Mouse (Mus musculus) forebrain, embryonic 16.5 days (tissue): Measurements from ENCODE around the gene Polm. TPM values are rescaled to one million over a fixed set of nuclear protein-coding genes. Genes with fewer than 3 reads are reported as not detected.
A peak's percentile ranks its signal among the peaks of the same experiment; 100 is the strongest.

Source experiments
- ATAC-seq: fragments of 200-750 bp; cut with Nextera tagmentation; 2 replicates; pipeline ENCODE4 v1.8.0; 2017; ENCODE audit warnings: mild to moderate bottlenecking, moderate library complexity
- H3K27ac ChIP-seq: fragments of 300-500 bp; sonication (generic); 2 replicates; pipeline ENCODE4 v1.5.1; 2014; ENCODE audit warnings: low read length, control low read depth
- H3K27me3 ChIP-seq: fragments of 300-500 bp; sonication (generic); replicated peaks from 2 replicates; pipeline ENCODE4 v1.6.1; 2014; ENCODE audit warnings: low read length; ENCODE audit not compliant: control insufficient read depth, insufficient read depth
- H3K36me3 ChIP-seq: fragments of 300-500 bp; sonication (generic); 2 replicates; pipeline ENCODE4 v1.6.1; 2014; ENCODE audit not compliant: control insufficient read depth, insufficient read depth
- H3K4me1 ChIP-seq: fragments of 300-500 bp; sonication (generic); replicated peaks from 2 replicates; pipeline ENCODE4 v1.6.1; 2014; ENCODE audit warnings: low read length; ENCODE audit not compliant: control insufficient read depth, insufficient read depth
- H3K4me2 ChIP-seq: fragments of 300-500 bp; sonication (generic); 2 replicates; pipeline ENCODE4 v1.6.1; 2014; ENCODE audit warnings: mild to moderate bottlenecking, low read length, control low read depth
- H3K4me3 ChIP-seq: fragments of 300-500 bp; sonication (generic); replicated peaks from 2 replicates; pipeline ENCODE4 v1.5.1; 2014; ENCODE audit warnings: mild to moderate bottlenecking, low read length, control low read depth
- H3K9ac ChIP-seq: fragments of 300-500 bp; sonication (generic); replicated peaks from 2 replicates; pipeline ENCODE4 v1.6.1; 2014; ENCODE audit warnings: low read depth, low read length, control low read depth
- H3K9me3 ChIP-seq: fragments of 300-500 bp; sonication (generic); 2 replicates; pipeline ENCODE4 v1.6.1; 2016; ENCODE audit warnings: low read length; ENCODE audit not compliant: control insufficient read depth
- WGBS: fragments of 180-500 bp; shearing (Covaris S2); extraction: QIAGEN DNeasy Blood & Tissue Kit; methylation state at CpG from one replicate; pipeline ENCODE4 v1.1.7; 2014; 5-methylcytosine and 5-hydroxymethylcytosine counted together
- polyA plus RNA-seq: library from polyadenylated mRNA; unstranded; fragments of >200 nt; fragmentation: Nextera tagmentation; extraction: Ambion mirVana; gene quantifications from 2 replicates; pipeline ENCODE4 v1.2.1, GENCODE M21; 2015

The Polm gene
- polyA plus RNA-seq, 1 experiment from 2014 or later = 8.8 TPM

DNA sequence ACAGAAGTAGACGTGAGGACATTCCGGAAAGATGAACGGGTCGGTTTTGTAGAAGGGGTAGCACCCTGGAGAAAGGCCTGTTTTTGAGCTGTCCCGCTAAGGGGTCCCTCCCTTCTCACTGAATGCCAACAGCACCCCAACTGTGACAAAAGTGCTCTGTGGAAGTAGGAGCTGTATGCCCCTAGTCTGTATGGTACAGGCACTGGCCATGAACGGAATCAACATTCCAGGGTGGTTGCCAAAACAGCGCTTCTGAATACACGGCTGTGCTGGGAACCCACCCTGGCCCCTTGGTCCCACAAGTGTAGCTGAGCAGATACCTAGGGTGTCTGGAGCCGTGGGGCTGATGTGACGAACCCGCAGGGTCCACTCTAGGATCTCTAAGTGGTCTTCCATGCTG, 34.9 kb upstream of the Polm start:
- no peak for ATAC-seq
- Histone ChIP-seq H3K4me3 (no peak overlapping the region), H3K9me3 (no peaks in the 10 kb centered on the region), H3K9ac (no peak overlapping the region), H3K27ac (no peak overlapping the region), H3K36me3 (peaks cover 14% of the 10 kb centered on the region), H3K27me3 (no peaks in the 10 kb centered on the region), H3K4me1 (peaks cover 17% of the 10 kb centered on the region), H3K4me2 (no peak overlapping the region)
- WGBS = 95% methylated on average over 11 of the region's 11 CpGs

GRCm38 (mm10) chr11:5870069-5870468, 32.3 kb upstream of the Polm start:
- Histone ChIP-seq H3K4me1 (no peaks in the 10 kb centered on the region), H3K27me3 (no peaks in the 10 kb centered on the region), H3K4me3 (no peak overlapping the region), H3K36me3 (peaks cover 14% of the 10 kb centered on the region), H3K9ac (no peak overlapping the region), H3K27ac (no peak overlapping the region), H3K9me3 (no peaks in the 10 kb centered on the region), H3K4me2 (no peak overlapping the region)
- WGBS = 88% methylated on average over 16 of the region's 16 CpGs
- ATAC-seq = no peak

DNA sequence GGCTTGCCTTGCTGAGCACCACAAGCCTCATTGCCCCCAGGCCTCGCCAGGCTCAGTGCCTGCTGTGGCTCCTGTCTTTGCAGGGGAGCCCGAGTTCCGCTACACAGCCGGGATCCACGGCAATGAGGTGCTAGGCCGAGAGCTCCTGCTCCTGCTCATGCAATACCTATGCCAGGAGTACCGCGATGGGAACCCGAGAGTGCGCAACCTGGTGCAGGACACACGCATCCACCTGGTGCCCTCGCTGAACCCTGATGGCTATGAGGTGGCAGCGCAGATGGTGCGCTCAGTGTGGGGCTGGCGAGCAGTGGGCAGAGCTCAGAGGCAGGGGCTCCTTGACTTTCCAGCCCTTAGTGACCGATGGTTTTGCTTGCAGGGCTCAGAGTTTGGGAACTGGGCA, 31.5 kb upstream of the Polm start:
- no peaks in the 10 kb centered on the region for H3K27me3 ChIP-seq
- no peak overlapping the region for H3K27ac ChIP-seq
- no peaks in the 10 kb centered on the region for H3K4me1 ChIP-seq
- 90% methylated on average over 16 of the region's 16 CpGs for WGBS
- no peak overlapping the region for H3K9ac ChIP-seq
- H3K4me3 ChIP-seq = no peak overlapping the region
- no peak for ATAC-seq
- no peaks in the 10 kb centered on the region for H3K9me3 ChIP-seq
- H3K36me3 ChIP-seq = peaks cover 14% of the 10 kb centered on the region
- H3K4me2 ChIP-seq = no peak overlapping the region

DNA sequence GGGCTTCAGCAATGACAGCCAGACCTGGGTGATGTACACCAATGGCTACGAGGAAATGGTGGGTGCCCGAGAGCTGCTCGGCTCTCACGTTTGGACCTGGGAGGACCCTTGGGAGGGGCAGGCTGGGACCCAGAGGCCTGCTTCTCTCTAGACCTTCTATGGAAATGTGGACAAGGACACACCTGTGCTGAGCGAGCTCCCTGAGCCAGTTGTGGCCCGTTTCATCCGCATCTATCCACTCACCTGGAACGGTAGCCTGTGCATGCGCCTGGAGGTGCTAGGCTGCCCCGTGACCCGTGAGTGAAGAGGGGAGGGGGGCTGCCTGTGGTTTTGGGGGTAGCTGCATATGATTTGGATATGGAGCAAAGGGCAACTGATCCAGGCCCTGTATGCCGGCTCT, 30.5 kb upstream of the Polm start:
- H3K36me3 ChIP-seq = peaks cover 11% of the 10 kb centered on the region; the same call in 1 of the 2 replicates
- no peak overlapping the region for H3K27ac ChIP-seq
- no peaks in the 10 kb centered on the region for H3K4me1 ChIP-seq
- H3K4me2 ChIP-seq = no peak overlapping the region
- ATAC-seq = no peak
- 93% methylated on average over 12 of the region's 12 CpGs for WGBS
- no peaks in the 10 kb centered on the region for H3K9me3 ChIP-seq
- no peak overlapping the region for H3K9ac ChIP-seq
- H3K27me3 ChIP-seq = no peaks in the 10 kb centered on the region
- H3K4me3 ChIP-seq = no peak overlapping the region

DNA sequence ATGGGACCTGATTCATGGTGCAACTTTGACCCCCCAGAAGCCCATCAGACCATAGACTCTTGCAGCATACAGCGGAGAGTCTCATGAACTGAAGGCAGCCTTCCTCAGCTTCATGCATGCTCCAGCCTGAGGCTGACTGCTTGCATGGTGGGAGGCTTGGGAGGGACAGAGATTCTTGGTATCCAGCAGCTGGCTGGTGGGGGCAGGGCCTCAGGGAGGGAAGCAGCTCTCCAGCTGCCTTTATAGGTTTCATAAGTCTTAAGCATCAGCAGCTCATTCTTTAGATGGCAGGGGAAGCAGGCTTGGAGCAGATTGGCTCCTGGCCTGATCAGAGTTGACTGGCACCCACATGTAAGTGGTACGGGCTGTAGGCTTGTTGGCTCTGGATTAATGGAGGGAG, 29.4 kb upstream of the Polm start:
- WGBS = 87% methylated on average over 2 of the region's 2 CpGs
- 0 out of 2 replicates have a peak, but pooled peaks cover 6% of the 10 kb centered on the region for H3K36me3 ChIP-seq
- H3K4me2 ChIP-seq = no peak overlapping the region
- H3K27ac ChIP-seq = no peak overlapping the region
- no peaks in the 10 kb centered on the region for H3K9me3 ChIP-seq
- peaks cover under 1% of the 10 kb centered on the region; the same call in 1 of the 2 replicates for H3K4me1 ChIP-seq
- peaks cover 3% of the 10 kb centered on the region for H3K27me3 ChIP-seq
- no peak overlapping the region for H3K9ac ChIP-seq
- ATAC-seq = no peak
- no peak overlapping the region for H3K4me3 ChIP-seq

GRCm38 (mm10) chr11:5862394-5863105, 24.7 kb upstream of the Polm start:
- Histone ChIP-seq H3K4me3 (peak overlapping the region; percentile 31), H3K27me3 (peaks cover 17% of the 10 kb centered on the region), H3K27ac (no peak overlapping the region), H3K4me2 (peak overlapping the region; percentile 52), H3K9me3 (no peaks in the 10 kb centered on the region), H3K9ac (no peak overlapping the region), H3K36me3 (no peaks in the 10 kb centered on the region), H3K4me1 (peaks cover 12% of the 10 kb centered on the region)
- no peak for ATAC-seq
- 39% methylated on average over 15 of the region's 15 CpGs for WGBS

DNA sequence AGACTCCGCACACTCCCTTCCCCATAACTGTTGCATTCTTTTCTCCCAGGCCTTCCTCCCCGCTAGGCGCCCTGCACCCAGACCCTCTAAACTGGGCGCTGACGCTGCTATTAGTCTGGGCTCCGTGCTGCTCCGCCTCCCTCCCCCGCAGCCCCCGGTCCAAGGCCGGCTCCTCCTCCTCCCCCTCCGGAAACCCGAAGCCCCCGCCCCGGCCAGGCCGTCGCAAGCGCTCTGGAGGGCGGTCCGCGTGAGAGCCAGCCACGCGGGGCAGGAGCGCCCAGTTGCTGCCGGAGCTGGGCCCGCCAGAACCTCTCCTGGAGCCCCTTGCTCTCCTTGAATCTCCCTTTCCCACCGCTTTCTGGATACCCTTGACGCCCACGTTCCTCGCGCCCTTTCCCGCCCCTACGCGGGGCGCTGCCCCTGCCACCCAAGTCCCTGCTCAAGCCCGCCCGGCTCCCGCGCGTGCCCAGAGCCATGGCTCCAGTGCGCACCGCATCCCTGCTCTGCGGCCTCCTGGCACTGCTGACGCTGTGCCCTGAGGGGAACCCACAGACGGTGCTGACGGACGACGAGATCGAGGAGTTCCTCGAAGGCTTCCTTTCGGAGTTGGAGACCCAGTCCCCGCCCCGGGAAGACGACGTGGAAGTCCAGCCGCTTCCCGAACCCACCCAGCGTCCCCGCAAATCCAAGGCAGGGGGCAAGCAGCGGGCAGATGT, 24.0 kb upstream of the Polm start, which contains the start of gene Aebp1:
Aebp1 (plus strand) TSS at position 270 of the 716 bp plus-strand sequence.
- peak within 1 kb of the TSS; percentile 52 for H3K4me2 ChIP-seq
- peak within 1 kb of the TSS; percentile 31 for H3K4me3 ChIP-seq
- ATAC-seq = peak; percentile 50; the same call in 1 of the 2 replicates
- H3K36me3 ChIP-seq = no peaks in the 10 kb centered on the region
- H3K9me3 ChIP-seq = no peaks in the 10 kb centered on the region
- peaks cover 17% of the 10 kb centered on the region for H3K27me3 ChIP-seq
- no peak within 1 kb of the TSS for H3K27ac ChIP-seq
- peaks cover 12% of the 10 kb centered on the region for H3K4me1 ChIP-seq
- H3K9ac ChIP-seq = peak within 1 kb of the TSS; percentile 36
- 3% methylated on average over 52 of the region's 59 CpGs for WGBS

DNA sequence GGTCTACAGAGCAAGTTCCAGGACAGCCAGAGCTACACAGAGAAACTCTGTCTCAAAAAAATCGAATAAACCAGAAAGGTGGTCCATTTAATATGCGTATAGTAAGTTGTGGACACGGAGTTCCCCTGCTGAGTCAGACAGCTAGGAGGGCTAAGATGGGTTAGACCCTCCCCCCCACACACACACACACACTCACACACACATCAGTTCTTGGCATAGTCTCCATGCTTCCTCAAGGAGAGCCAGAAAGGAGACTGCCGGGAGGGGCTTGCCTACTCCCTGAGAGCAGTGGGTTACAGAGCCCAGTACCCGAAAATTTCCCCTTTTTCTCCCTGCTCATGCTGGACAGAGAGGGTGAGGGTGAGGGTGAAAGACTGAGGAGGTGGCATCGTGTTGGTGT, 22.8 kb upstream of the Polm start:
- no peaks in the 10 kb centered on the region for H3K9me3 ChIP-seq
- no peak overlapping the region for H3K4me3 ChIP-seq
- peaks cover 12% of the 10 kb centered on the region for H3K4me1 ChIP-seq
- no peak overlapping the region for H3K27ac ChIP-seq
- WGBS = 61% methylated on average over 6 of the region's 6 CpGs
- H3K36me3 ChIP-seq = no peaks in the 10 kb centered on the region
- H3K9ac ChIP-seq = no peak overlapping the region
- ATAC-seq = no peak
- no peak overlapping the region for H3K4me2 ChIP-seq
- peaks cover 17% of the 10 kb centered on the region for H3K27me3 ChIP-seq

- Histone ChIP-seq H3K4me3 (no peak overlapping the region), H3K9ac (no peak overlapping the region), H3K4me2 (no peak overlapping the region), H3K27ac (no peak overlapping the region), H3K9me3 (no peaks in the 10 kb centered on the region), H3K4me1 (peaks cover 12% of the 10 kb centered on the region), H3K36me3 (no peaks in the 10 kb centered on the region), H3K27me3 (peaks cover 17% of the 10 kb centered on the region)
- 84% methylated on average over 13 of the region's 13 CpGs for WGBS
- no peak for ATAC-seq
Observed at GRCm38 (mm10) chr11:5859883-5860550, 22.2 kb upstream of the Polm start.
